Mouse (Mus musculus) midbrain, postnatal 0 days (tissue): Measurements from ENCODE around the gene Nckap5. TPM values are rescaled to one million over a fixed set of nuclear protein-coding genes. Genes with fewer than 3 reads are reported as not detected.

Source experiments
- ATAC-seq: fragments of 200-750 bp; cut with Nextera tagmentation; 2 replicates; pipeline ENCODE4 v1.8.0; 2017; ENCODE audit warnings: moderate number of reproducible peaks, mild to moderate bottlenecking, moderate TSS enrichment, moderate library complexity; ENCODE audit not compliant: low FRiP score
- DNase-seq: peaks from one replicate; pipeline ENCODE4 v3.0.0-alpha.2; 2015; ENCODE audit warnings: low spot score
- H3K27ac ChIP-seq: fragments of 300-500 bp; sonication (generic); 2 replicates; pipeline ENCODE4 v1.5.1; 2014; ENCODE audit warnings: low read depth, mild to moderate bottlenecking, low read length, mixed read lengths
- H3K27me3 ChIP-seq: fragments of 300-500 bp; sonication (generic); 2 replicates; pipeline ENCODE4 v1.6.1; 2014; ENCODE audit warnings: low read length, control low read depth, mixed read lengths; ENCODE audit not compliant: insufficient read depth
- H3K36me3 ChIP-seq: fragments of 300-500 bp; sonication (generic); 2 replicates; pipeline ENCODE4 v1.6.1; 2014; ENCODE audit warnings: low read length, control low read depth, mixed read lengths; ENCODE audit not compliant: insufficient read depth
- H3K4me1 ChIP-seq: fragments of 300-500 bp; sonication (generic); 2 replicates; pipeline ENCODE4 v1.6.1; 2014; ENCODE audit warnings: mild to moderate bottlenecking, control low read depth, antibody characterized with exemption, low read length, mixed read lengths; ENCODE audit not compliant: insufficient read depth
- H3K4me2 ChIP-seq: fragments of 300-500 bp; sonication (generic); 2 replicates; pipeline ENCODE4 v1.6.1; 2014; ENCODE audit warnings: low read depth, mild to moderate bottlenecking, low read length, mixed read lengths; ENCODE audit not compliant: poor library complexity, severe bottlenecking
- H3K4me3 ChIP-seq: fragments of 300-500 bp; sonication (generic); 2 replicates; pipeline ENCODE4 v1.5.1; 2014; ENCODE audit warnings: low read depth, mild to moderate bottlenecking, low read length, moderate library complexity
- H3K9ac ChIP-seq: fragments of 300-500 bp; sonication (generic); replicated peaks from 2 replicates; pipeline ENCODE4 v1.6.1; 2014; ENCODE audit warnings: mild to moderate bottlenecking, low read length, moderate library complexity, mixed read lengths; ENCODE audit not compliant: poor library complexity, severe bottlenecking
- H3K9me3 ChIP-seq: fragments of 300-500 bp; sonication (generic); 2 replicates; pipeline ENCODE4 v1.6.1; 2016; ENCODE audit warnings: low read length, control low read depth
- CTCF ChIP-seq: IDR thresholded peaks from 2 replicates; pipeline ENCODE4 v1.5.1; 2016; ENCODE audit warnings: antibody characterized with exemption, mild to moderate bottlenecking
- WGBS: fragments of 180-500 bp; shearing (Covaris S2); extraction: QIAGEN DNeasy Blood & Tissue Kit; methylation state at CpG from one replicate; pipeline ENCODE4 v1.1.7; 2014; 5-methylcytosine and 5-hydroxymethylcytosine counted together
- polyA plus RNA-seq: library from polyadenylated mRNA; unstranded; fragments of >200 nt; fragmentation: Nextera tagmentation; extraction: Ambion mirVana; gene quantifications from 2 replicates; pipeline ENCODE4 v1.2.1, GENCODE M21; 2015
- total RNA-seq: library from RNA; depleted of rRNA; stranded (reverse); fragments of >200 nt; gene quantifications from 2 replicates; pipeline ENCODE4 v1.2.3, GENCODE M21; 2014

Gene Nckap5
- total and polyA plus RNA-seq, 2 experiments from 2014 or later: 6.3 to 8.7 TPM

DNA sequence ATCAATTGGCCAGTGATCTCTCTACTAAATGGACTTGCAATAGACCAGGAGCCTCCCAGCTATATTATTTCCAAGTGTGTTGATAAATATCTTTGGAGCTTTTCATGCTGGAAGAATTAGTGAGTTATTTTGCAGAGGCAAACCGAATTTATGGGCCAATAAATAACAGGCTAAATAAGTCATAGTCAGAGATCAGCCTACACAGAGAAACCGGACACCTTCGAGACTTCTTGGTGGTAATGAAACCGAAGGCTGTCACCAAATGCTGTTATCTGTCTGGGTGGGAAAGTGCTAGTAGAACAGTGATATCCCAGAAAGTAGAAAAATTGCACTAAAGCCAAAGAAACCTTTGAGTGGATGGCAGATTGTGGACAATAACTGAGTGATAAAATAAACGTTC, 213.6 kb downstream of the Nckap5 start:
- 86% methylated on average over 5 of the region's 5 CpGs for WGBS
- Histone ChIP-seq H3K36me3 (no peaks in the 10 kb centered on the region), H3K27ac (no peak overlapping the region), H3K9ac (no peak overlapping the region), H3K27me3 (no peaks in the 10 kb centered on the region), H3K4me3 (no peak overlapping the region), H3K4me2 (no peak overlapping the region), H3K4me1 (no peaks in the 10 kb centered on the region), H3K9me3 (no peaks in the 10 kb centered on the region)
- ATAC-seq: no peak
- TF ChIP-seq CTCF: no peak
- DNase-seq: no peak

- WGBS: 81% methylated on average over 4 of the region's 4 CpGs
- ATAC-seq: no peak
Measured at GRCm38 (mm10) chr1:126612916-126613315, 217.7 kb downstream of the Nckap5 start.

DNA sequence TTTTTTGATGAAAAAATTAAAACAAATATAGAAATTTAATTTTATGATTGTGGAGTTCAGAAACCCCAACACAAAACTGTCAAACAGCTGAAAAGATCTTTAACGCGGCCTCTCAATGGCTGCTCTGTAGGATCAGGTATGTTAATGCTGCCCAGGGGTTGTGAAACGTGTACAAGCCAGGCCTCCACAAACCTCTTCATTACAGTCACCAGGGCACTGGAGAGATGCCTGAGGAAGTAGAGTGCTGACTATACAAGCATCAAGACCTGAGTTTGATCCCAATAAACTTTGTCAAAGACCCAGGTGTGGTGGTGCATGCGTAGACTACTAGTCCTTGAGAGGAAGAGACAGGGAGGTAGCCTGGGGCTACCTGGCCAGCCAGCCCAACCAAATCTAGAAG, 222.0 kb downstream of the Nckap5 start:
- Histone ChIP-seq H3K9me3 (no peaks in the 10 kb centered on the region), H3K36me3 (no peaks in the 10 kb centered on the region), H3K4me2 (no peak overlapping the region), H3K4me3 (no peak overlapping the region), H3K4me1 (no peaks in the 10 kb centered on the region), H3K9ac (no peak overlapping the region), H3K27ac (no peak overlapping the region), H3K27me3 (no peaks in the 10 kb centered on the region)
- ATAC-seq: no peak
- DNase-seq: no peak
- 87% methylated on average over 4 of the region's 4 CpGs for WGBS
- no peak for TF ChIP-seq CTCF

More at GRCm38 (mm10) chr1:126612916-126613315, 217.7 kb downstream of the Nckap5 start:
- Histone ChIP-seq H3K9ac (no peak overlapping the region), H3K4me2 (no peak overlapping the region), H3K4me3 (no peak overlapping the region), H3K9me3 (no peaks in the 10 kb centered on the region), H3K27ac (no peak overlapping the region), H3K36me3 (no peaks in the 10 kb centered on the region), H3K27me3 (no peaks in the 10 kb centered on the region), H3K4me1 (no peaks in the 10 kb centered on the region)
- DNase-seq: no peak
- TF ChIP-seq CTCF: peak; percentile 29

GRCm38 (mm10) chr1:126606189-126607080, 224.2 kb downstream of the Nckap5 start:
- H3K9me3 ChIP-seq: no peaks in the 10 kb centered on the region
- TF ChIP-seq CTCF: no peak
- H3K27me3 ChIP-seq: no peaks in the 10 kb centered on the region
- H3K4me3 ChIP-seq: no peak overlapping the region
- H3K9ac ChIP-seq: no peak overlapping the region
- H3K4me1 ChIP-seq: no peaks in the 10 kb centered on the region
- H3K4me2 ChIP-seq: no peak overlapping the region
- no peaks in the 10 kb centered on the region for H3K36me3 ChIP-seq
- DNase-seq (peak; percentile 14), ATAC-seq (no peak)
- WGBS: 40% methylated on average over 14 of the region's 14 CpGs
- no peak overlapping the region for H3K27ac ChIP-seq

DNA sequence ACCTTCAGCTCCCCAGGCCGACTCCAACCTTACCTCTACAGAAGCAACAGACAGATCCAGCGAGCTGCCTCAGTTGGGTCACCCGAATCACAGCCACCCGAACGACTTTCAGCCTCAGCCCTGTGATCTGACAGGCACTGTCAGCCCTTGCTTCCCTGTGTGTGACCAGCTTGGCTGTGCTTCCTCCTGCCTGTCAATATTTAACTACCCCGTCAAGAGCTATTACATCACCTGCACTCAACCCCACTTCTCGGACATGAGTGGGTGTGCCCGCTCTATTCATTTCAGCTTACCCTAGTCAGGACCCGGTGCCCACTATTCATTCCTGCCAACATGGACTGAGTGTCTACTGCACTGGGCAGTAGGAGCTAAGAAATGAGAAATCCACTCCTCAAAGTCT, 226.0 kb downstream of the Nckap5 start:
- Histone ChIP-seq H3K27ac (no peak overlapping the region), H3K4me2 (no peak overlapping the region), H3K9ac (no peak overlapping the region), H3K9me3 (no peaks in the 10 kb centered on the region), H3K4me3 (no peak overlapping the region), H3K36me3 (no peaks in the 10 kb centered on the region), H3K4me1 (no peaks in the 10 kb centered on the region), H3K27me3 (no peaks in the 10 kb centered on the region)
- 78% methylated on average over 9 of the region's 9 CpGs for WGBS
- ATAC-seq (no peak), DNase-seq (no peak)
- no peak for TF ChIP-seq CTCF

DNA sequence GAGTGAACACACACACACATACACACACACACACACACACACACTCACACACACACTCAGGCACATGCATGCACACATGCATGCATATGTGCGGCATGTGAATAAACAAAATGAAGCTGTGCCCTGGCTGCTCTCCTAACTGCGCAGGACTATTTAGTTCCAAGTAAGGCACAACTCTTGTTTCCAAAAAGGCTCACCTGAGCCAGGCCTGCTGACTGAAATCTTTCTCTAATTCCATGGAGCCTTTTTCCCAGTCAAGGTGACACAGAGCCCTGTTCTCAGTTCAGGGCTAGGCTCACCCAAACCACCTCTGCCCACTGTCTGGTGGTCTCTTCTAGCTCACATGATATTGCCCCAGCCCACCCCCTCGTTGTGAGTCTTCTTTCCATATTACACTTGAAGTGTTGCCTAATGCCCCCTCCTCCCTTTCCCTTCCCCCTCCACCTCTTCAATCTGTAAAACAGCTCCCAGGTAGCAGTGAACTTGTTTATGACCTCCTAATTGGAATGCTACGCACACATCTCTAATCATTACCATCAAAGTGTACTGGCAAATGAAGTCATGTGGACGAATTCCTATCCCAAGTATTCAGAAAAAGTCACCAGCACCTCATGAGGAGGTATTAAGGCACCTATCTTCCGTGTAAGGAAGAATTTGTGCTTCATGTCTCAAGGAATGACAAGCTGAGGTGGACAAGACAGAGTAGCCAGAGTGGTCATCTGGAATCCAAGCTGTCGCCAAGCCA, 226.7 kb downstream of the Nckap5 start:
- WGBS: 91% methylated on average over 7 of the region's 7 CpGs
- ATAC-seq (no peak), DNase-seq (no peak)
- no peaks in the 10 kb centered on the region for H3K9me3 ChIP-seq
- H3K36me3 ChIP-seq: no peaks in the 10 kb centered on the region
- H3K4me2 ChIP-seq: no peak overlapping the region
- no peaks in the 10 kb centered on the region for H3K4me1 ChIP-seq
- no peaks in the 10 kb centered on the region for H3K27me3 ChIP-seq
- H3K4me3 ChIP-seq: no peak overlapping the region
- no peak overlapping the region for H3K9ac ChIP-seq
- no peak for TF ChIP-seq CTCF
- no peak overlapping the region for H3K27ac ChIP-seq
